Mouse (Mus musculus): ENCODE measurements around the gene Prelid3b. TPM values are rescaled to one million over a fixed set of nuclear protein-coding genes. Genes with fewer than 3 reads are reported as not detected.

Prelid3b gene
- polyA plus RNA-seq, 1 experiment, result 87.5 TPM

DNA sequence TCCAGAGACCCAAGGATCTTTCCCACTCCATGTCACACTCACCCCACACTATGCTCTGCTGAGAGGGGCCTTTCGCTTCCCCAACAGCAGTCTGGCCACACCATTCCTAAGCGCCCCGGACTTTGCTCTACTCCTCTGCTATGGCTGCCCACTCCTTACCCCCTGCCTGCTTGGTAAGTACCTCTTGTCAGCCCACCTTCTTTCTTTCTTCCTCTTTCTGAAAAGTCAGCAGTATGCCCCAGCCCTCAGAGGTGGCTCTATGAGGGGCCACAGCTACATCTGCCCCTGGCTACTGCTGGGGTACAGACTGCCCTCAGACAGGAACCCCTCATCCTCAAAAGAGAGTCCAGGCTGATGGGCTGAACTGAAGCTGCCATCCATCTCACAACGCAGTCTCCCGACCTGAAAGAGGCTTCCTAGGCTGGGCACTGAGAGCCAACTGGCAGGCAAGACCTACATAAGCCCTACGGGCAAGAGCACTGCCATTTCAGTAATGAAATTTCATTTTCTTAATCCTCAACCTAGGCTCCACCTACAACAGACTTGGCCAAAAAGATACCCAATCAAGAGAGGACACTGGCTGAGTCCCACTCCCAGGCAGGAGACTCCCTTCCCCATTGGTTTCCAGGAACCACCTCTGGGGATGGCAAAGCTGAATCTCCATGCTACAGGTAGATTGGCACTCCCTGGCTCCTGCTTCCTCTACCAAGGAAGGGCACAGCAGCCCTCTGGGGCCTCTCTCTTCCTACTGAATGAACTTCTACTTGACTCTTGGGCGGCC lies 35.8 kb downstream of the Prelid3b start:
- Histone ChIP-seq H3K27me3 (ENCODE audit: control insufficient read depth, insufficient read depth, low read length) (no peaks in the 10 kb centered on the region), H3K4me1 (ENCODE audit: control insufficient read depth, insufficient read depth, low read length) (no peaks in the 10 kb centered on the region; the same call in 1 of the 2 replicates), H3K4me3 (replicated peaks; ENCODE audit: insufficient read depth, low read depth, low read length) (no peak overlapping the region), H3K27ac (ENCODE audit: insufficient read depth, low read length) (no peak overlapping the region)
- no peak for TF ChIP-seq POLR2A (IDR thresholded peaks at IDR 0.05; ENCODE audit: borderline replicate concordance, insufficient read depth, low read length)
- TF ChIP-seq CTCF (IDR thresholded peaks at IDR 0.05; ENCODE audit: borderline replicate concordance, insufficient read depth, low read depth, low read length), result no peak
- no peak for DNase-seq
- 92% methylated on average over 7 of the region's 7 CpGs for WGBS

DNA sequence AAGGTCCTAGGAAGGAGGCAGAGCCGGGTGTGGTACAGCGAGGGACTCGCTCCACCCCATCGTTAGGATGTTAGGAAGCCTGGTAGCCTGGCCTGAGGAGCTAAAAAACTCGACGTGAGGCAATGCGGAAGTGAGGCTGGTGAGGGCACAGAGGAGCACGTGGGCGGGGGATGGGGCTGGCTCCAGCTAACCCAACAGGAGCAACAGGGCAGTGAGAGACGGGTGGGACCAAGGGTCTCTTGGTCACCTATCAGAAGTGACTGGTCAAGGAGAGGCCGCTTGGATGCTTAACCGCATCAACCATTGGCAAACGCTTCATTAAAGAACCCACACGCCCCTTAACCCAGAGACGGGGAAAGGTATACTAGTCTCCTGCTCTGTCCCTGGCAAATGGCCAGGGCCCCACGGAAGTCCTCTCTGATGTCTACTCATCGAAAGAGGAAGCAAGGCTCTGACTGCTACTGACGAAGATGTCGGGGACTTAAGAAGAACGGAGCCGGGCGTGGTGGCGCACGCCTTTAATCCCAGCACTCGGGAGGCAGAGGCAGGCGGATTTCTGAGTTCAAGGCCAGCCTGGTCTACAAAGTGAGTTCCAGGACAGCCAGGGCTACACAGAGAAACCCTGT lies 36.7 kb downstream of the Prelid3b start:
- 92% methylated on average over 25 of the region's 26 CpGs for whole genome bisulfite sequencing

DNA sequence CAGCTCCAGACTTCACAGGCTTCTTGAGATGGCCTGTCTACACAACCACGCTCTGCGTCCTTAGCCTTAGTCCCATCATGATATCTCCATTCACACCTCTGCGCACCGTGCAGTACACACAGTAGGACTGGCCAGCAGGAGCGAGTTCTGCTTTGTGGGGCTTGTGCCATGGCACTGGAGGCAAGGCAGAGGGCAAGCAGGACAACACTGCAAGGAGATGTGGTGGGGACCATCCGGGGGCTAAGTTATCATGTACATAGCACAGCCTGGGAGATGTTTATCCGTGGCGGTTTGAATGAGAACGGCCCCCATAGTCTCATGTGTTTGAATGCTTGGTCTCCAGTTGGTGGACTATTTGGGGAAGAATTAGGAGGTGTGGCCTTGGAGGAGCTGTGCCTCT lies 37.9 kb downstream of the Prelid3b start:
- no peak for DNase-seq
- TF ChIP-seq POLR2A (IDR thresholded peaks at IDR 0.05; ENCODE audit: borderline replicate concordance, insufficient read depth, low read length) (no peak), CTCF (IDR thresholded peaks at IDR 0.05; ENCODE audit: borderline replicate concordance, insufficient read depth, low read depth, low read length) (no peak)
- H3K4me1 ChIP-seq (ENCODE audit: control insufficient read depth, insufficient read depth, low read length), result no peaks in the 10 kb centered on the region; the same call in 1 of the 2 replicates
- no peak overlapping the region for H3K27ac ChIP-seq (ENCODE audit: insufficient read depth, low read length)
- no peak overlapping the region for H3K4me3 ChIP-seq (replicated peaks; ENCODE audit: insufficient read depth, low read depth, low read length)
- WGBS, result 95% methylated on average over 9 of the region's 9 CpGs
- no peaks in the 10 kb centered on the region for H3K27me3 ChIP-seq (ENCODE audit: control insufficient read depth, insufficient read depth, low read length)

More for the DNA sequence above, 36.7 kb downstream of the Prelid3b start:
- Histone ChIP-seq H3K4me3 (replicated peaks; ENCODE audit: insufficient read depth, low read depth, low read length) (no peak overlapping the region), H3K4me1 (ENCODE audit: control insufficient read depth, insufficient read depth, low read length) (no peaks in the 10 kb centered on the region; the same call in 1 of the 2 replicates), H3K27ac (ENCODE audit: insufficient read depth, low read length) (no peak overlapping the region), H3K27me3 (ENCODE audit: control insufficient read depth, insufficient read depth, low read length) (no peaks in the 10 kb centered on the region)
- TF ChIP-seq CTCF (IDR thresholded peaks at IDR 0.05; ENCODE audit: borderline replicate concordance, insufficient read depth, low read depth, low read length), result no peak
- TF ChIP-seq POLR2A (IDR thresholded peaks at IDR 0.05; ENCODE audit: borderline replicate concordance, insufficient read depth, low read length), result no peak
- no peak for DNase-seq

- WGBS, result 84% methylated on average over 10 of the region's 10 CpGs
- Histone ChIP-seq H3K27ac (ENCODE audit: insufficient read depth, low read length) (no peak overlapping the region), H3K4me1 (ENCODE audit: control insufficient read depth, insufficient read depth, low read length) (no peaks in the 10 kb centered on the region), H3K4me3 (replicated peaks; ENCODE audit: insufficient read depth, low read depth, low read length) (no peak overlapping the region), H3K27me3 (ENCODE audit: control insufficient read depth, insufficient read depth, low read length) (no peaks in the 10 kb centered on the region)
- TF ChIP-seq POLR2A (IDR thresholded peaks at IDR 0.05; ENCODE audit: borderline replicate concordance, insufficient read depth, low read length) (no peak), CTCF (IDR thresholded peaks at IDR 0.05; ENCODE audit: borderline replicate concordance, insufficient read depth, low read depth, low read length) (no peak)
- no peak for DNase-seq
Measured at GRCm38 (mm10) chr2:174428996-174429591, 43.8 kb downstream of the Prelid3b start.

DNA sequence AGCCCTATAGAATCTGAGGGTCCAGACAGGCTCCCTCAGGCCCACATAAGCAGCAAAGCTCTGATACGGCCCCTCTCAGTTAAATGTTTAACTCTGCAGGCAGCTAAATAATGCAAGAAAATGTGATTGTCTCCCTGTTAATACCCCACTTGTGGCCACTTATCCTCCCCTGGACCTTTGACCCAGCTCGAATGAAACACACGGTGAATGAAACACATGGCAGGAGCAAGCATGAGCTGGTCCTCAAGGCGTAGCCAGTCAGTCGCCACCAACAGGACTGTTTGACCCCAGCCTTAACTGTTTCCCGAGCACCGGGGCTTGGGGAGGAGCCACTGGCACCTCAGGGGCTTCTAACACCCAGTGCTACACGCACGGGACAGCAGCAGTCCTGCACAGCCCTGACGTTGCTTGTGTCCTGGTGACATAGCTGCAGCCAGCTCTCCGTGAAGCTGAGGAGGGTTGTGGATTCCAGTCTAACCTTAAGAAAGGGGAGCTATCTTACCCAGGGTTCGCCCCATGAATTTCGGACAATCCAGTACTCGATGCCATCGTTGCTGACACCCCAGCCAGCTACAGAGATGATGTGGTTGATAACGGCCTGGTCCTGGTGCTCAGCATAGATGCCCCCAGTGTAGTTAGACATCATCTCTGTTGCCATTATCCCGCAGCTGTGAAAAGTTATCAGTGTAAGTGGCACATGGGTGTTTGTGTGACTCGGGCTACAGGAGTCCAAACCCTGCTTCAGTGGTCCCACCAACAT lies 44.6 kb downstream of the Prelid3b start:
- no peak for DNase-seq
- H3K27ac ChIP-seq (ENCODE audit: insufficient read depth, low read length), result no peak overlapping the region
- no peaks in the 10 kb centered on the region for H3K27me3 ChIP-seq (ENCODE audit: control insufficient read depth, insufficient read depth, low read length)
- 82% methylated on average over 18 of the region's 18 CpGs for WGBS
- H3K4me3 ChIP-seq (replicated peaks; ENCODE audit: insufficient read depth, low read depth, low read length), result no peak overlapping the region
- no peaks in the 10 kb centered on the region for H3K4me1 ChIP-seq (ENCODE audit: control insufficient read depth, insufficient read depth, low read length)
- TF ChIP-seq CTCF (IDR thresholded peaks at IDR 0.05; ENCODE audit: borderline replicate concordance, insufficient read depth, low read depth, low read length) (no peak), POLR2A (IDR thresholded peaks at IDR 0.05; ENCODE audit: borderline replicate concordance, insufficient read depth, low read length) (no peak)

DNA sequence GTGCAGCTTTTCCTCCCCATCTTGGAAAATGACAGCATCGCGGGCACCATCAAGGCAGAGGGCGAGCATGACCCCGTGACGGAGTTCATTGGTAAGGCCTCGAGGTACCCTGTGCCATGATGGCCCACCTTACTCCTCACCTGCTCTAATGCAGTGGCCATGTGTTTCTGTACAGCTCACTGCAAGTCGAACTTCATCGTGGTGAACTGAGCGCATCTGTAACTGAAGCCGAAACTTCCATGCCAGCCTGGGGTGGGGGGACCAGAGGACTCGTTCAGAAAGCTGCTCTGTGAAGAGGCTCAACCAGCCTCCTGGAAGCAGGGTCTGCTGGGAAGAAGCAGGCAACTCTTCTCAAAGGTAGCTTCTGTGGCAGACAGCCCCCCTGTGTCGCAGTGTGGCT lies 46.0 kb downstream of the Prelid3b start:
- Histone ChIP-seq H3K27me3 (ENCODE audit: control insufficient read depth, insufficient read depth, low read length) (no peaks in the 10 kb centered on the region), H3K4me3 (replicated peaks; ENCODE audit: insufficient read depth, low read depth, low read length) (no peak overlapping the region), H3K4me1 (ENCODE audit: control insufficient read depth, insufficient read depth, low read length) (no peaks in the 10 kb centered on the region), H3K27ac (ENCODE audit: insufficient read depth, low read length) (no peak overlapping the region)
- 93% methylated on average over 12 of the region's 12 CpGs for WGBS
- TF ChIP-seq CTCF (IDR thresholded peaks at IDR 0.05; ENCODE audit: borderline replicate concordance, insufficient read depth, low read depth, low read length) (no peak), POLR2A (IDR thresholded peaks at IDR 0.05; ENCODE audit: borderline replicate concordance, insufficient read depth, low read length) (no peak)
- DNase-seq, result no peak

DNA sequence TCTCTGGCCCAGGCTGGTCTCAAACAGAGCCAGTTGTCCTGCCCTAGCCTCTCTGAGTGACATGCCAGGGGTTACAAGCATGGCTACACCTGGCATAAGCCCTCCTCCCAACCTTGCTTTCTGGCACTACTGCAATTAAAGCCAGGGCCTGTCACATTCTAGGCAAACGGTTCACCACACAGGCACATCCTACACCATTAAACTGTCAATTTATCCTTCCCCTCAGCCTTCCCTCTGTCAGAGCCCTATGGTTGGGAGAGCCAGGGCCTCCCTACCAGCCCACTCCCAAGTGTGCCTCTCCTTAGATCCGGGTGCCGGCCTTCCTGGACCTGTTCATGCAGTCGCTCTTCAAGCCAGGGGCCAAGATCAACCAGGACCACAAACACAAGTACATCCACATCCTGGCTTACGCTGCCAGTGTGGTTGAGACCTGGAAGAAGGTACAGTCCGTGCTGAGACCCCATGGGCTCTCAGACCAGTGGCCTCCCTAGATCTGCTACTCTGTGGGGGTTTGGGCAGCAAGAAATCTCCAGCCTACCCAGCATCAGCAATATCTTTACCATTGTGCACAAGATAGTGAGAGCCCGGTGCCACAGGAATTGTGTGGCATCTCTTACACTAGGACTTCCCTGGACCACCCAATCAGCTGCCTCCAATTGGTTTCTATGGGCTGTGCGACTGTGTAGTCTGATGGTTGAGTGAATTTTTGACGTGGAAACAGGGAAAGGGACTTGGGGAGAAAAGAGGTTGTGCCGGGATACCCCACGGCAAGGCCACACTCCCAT lies 48.4 kb downstream of the Prelid3b start:
- Histone ChIP-seq H3K4me3 (replicated peaks; ENCODE audit: insufficient read depth, low read depth, low read length) (no peak overlapping the region), H3K4me1 (ENCODE audit: control insufficient read depth, insufficient read depth, low read length) (no peaks in the 10 kb centered on the region), H3K27me3 (ENCODE audit: control insufficient read depth, insufficient read depth, low read length) (no peaks in the 10 kb centered on the region), H3K27ac (ENCODE audit: insufficient read depth, low read length) (no peak overlapping the region)
- 87% methylated on average over 11 of the region's 11 CpGs for WGBS
- TF ChIP-seq CTCF (IDR thresholded peaks at IDR 0.05; ENCODE audit: borderline replicate concordance, insufficient read depth, low read depth, low read length) (no peak), POLR2A (IDR thresholded peaks at IDR 0.05; ENCODE audit: borderline replicate concordance, insufficient read depth, low read length) (no peak)
- no peak for DNase-seq
